Mouse (Mus musculus): ENCODE results near the gene Tbc1d23.

The Tbc1d23 gene

GRCm38 (mm10) chr16:57162841-57163240 is 68.5 kb downstream of the Tbc1d23 start:
- no peak for DNase-seq (ENCODE audit: low spot score)

- DNase-seq (ENCODE audit: low spot score) = no peak
Measured at GRCm38 (mm10) chr16:57159835-57160234, 71.5 kb downstream of the Tbc1d23 start.

GRCm38 (mm10) chr16:57157728-57158127 is 73.6 kb downstream of the Tbc1d23 start:
- no peak for DNase-seq (ENCODE audit: low spot score)

- DNase-seq (ENCODE audit: low spot score) = no peak
Measured at GRCm38 (mm10) chr16:57157076-57157475, 74.2 kb downstream of the Tbc1d23 start.

GRCm38 (mm10) chr16:57155899-57156298 is 75.4 kb downstream of the Tbc1d23 start:
- DNase-seq (ENCODE audit: low spot score) = no peak

- DNase-seq (ENCODE audit: low spot score) = no peak
Measured at GRCm38 (mm10) chr16:57151437-57151836, 79.9 kb downstream of the Tbc1d23 start.

GRCm38 (mm10) chr16:57144741-57145140 is 86.6 kb downstream of the Tbc1d23 start:
- no peak for DNase-seq (ENCODE audit: low spot score)

- DNase-seq (ENCODE audit: low spot score) = no peak
Measured at GRCm38 (mm10) chr16:57133611-57134010, 97.7 kb downstream of the Tbc1d23 start.

- DNase-seq (ENCODE audit: low spot score) = no peak
Measured at GRCm38 (mm10) chr16:57132326-57132725, 99.0 kb downstream of the Tbc1d23 start.

GRCm38 (mm10) chr16:57131544-57131943 is 99.8 kb downstream of the Tbc1d23 start:
- DNase-seq (ENCODE audit: low spot score) = no peak

- no peak for DNase-seq (ENCODE audit: low spot score)
Measured at GRCm38 (mm10) chr16:57130752-57131400, 100.4 kb downstream of the Tbc1d23 start.

- DNase-seq (ENCODE audit: low spot score) = no peak
Measured at GRCm38 (mm10) chr16:57127825-57128224, 103.5 kb downstream of the Tbc1d23 start.

GRCm38 (mm10) chr16:57126268-57126667 is 105.0 kb downstream of the Tbc1d23 start:
- DNase-seq (ENCODE audit: low spot score) = no peak

GRCm38 (mm10) chr16:57122682-57123445 is 108.4 kb downstream of the Tbc1d23 start:
- DNase-seq (ENCODE audit: low spot score) = no peak

GRCm38 (mm10) chr16:57121816-57122415 is 109.4 kb downstream of the Tbc1d23 start:
- DNase-seq (ENCODE audit: low spot score) = no peak

GRCm38 (mm10) chr16:57120913-57121815 is 110.1 kb downstream of the Tbc1d23 start, which contains the start of gene Tomm70a:
Gene Tomm70a, plus strand, starts transcription at chr16:57121703.
- peak; percentile 86 for DNase-seq (ENCODE audit: low spot score)
